Mouse (Mus musculus): ENCODE data around the gene Adora3. TPM values are rescaled to one million over a fixed set of nuclear protein-coding genes. Genes with fewer than 3 reads are reported as not detected.
A peak's percentile ranks its signal among the peaks of the same experiment; 100 is the strongest.

The Adora3 gene
- polyA plus RNA-seq, 1 experiment from 2014 or later: 0.94 TPM

- H3K4me3 ChIP-seq: no peak overlapping the region
- H3K27ac ChIP-seq: no peak overlapping the region
- no peaks in the 10 kb centered on the region for H3K4me1 ChIP-seq
- H3K4me2 ChIP-seq: no peak overlapping the region
- ATAC-seq (ENCODE audit: insufficient number of reproducible peaks, insufficient read depth, low FRiP score, low TSS enrichment, low read depth): no peak
- no peak overlapping the region for H3K9ac ChIP-seq
- no peaks in the 10 kb centered on the region for H3K27me3 ChIP-seq
- no peaks in the 10 kb centered on the region for H3K36me3 ChIP-seq
- no peaks in the 10 kb centered on the region for H3K9me3 ChIP-seq
- WGBS: 82% methylated on average over 9 of the region's 9 CpGs
These were observed 54.0 kb downstream of the Adora3 start for GRCm38 (mm10) chr3:105924616-105925015.

DNA sequence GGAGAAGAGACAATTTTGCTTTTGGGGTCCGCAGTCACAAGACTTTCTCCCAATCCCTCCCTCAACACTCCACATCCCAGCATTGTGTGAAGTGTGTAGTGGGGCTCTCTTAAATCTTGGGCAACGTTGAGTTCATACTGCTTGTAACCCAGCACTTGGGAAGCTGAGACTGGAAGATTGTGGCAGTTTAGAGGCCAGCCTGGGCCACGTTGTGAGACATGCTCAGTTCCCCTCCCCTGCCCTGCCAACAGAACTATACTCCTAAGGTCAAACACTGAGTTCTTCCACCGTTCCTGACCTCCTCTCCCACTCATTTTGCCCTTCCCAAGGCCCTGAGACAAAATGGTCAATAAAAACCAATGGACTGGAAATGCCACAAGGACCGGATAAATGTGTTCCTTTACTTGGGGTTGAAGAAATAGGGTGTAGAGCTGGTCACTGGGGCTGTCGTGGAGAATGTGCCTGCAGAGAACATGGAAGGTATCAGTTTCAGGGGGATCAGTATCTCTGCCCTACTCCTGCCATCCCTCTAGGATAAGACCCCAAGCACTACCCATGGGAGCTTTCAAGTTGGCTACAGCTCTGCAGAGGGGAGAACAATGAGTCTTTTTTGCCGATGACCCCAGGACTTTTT lies 57.0 kb downstream of the Adora3 start:
- H3K9ac ChIP-seq: no peak overlapping the region
- H3K27me3 ChIP-seq: no peaks in the 10 kb centered on the region
- H3K4me2 ChIP-seq: no peak overlapping the region
- H3K4me1 ChIP-seq: no peaks in the 10 kb centered on the region
- 77% methylated on average over 7 of the region's 7 CpGs for WGBS
- H3K27ac ChIP-seq: no peak overlapping the region
- no peaks in the 10 kb centered on the region for H3K9me3 ChIP-seq
- ATAC-seq (ENCODE audit: insufficient number of reproducible peaks, insufficient read depth, low FRiP score, low TSS enrichment, low read depth): no peak
- H3K4me3 ChIP-seq: no peak overlapping the region
- no peaks in the 10 kb centered on the region for H3K36me3 ChIP-seq

DNA sequence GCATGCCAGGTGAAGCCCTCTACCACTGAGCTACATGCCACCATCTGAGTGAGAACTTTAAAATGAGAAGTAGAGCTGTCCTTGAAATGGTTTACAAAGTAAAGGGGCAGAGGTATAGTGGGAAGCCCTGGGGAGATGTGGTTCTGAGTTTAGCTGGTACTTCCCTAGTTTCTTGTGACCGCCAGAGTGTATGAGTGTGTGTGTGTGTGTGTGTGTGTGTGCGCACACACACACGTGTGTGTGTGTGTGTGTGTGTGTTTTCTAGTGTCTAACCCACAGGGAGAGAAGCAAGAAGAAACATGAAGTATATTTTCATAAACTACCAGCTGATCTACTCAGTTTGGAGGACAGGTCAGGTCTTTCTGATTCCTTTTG lies 57.5 kb downstream of the Adora3 start:
- WGBS: 85% methylated on average over 3 of the region's 3 CpGs
- Histone ChIP-seq H3K9ac (no peak overlapping the region), H3K36me3 (no peaks in the 10 kb centered on the region), H3K4me3 (no peak overlapping the region), H3K27ac (no peak overlapping the region), H3K9me3 (no peaks in the 10 kb centered on the region), H3K27me3 (no peaks in the 10 kb centered on the region), H3K4me2 (no peak overlapping the region), H3K4me1 (no peaks in the 10 kb centered on the region)
- no peak for ATAC-seq (ENCODE audit: insufficient number of reproducible peaks, insufficient read depth, low FRiP score, low TSS enrichment, low read depth)

GRCm38 (mm10) chr3:105928781-105929180 lies 58.1 kb downstream of the Adora3 start:
- Histone ChIP-seq H3K4me2 (no peak overlapping the region), H3K9me3 (no peaks in the 10 kb centered on the region), H3K27ac (no peak overlapping the region), H3K27me3 (no peaks in the 10 kb centered on the region), H3K36me3 (no peaks in the 10 kb centered on the region), H3K4me1 (no peaks in the 10 kb centered on the region), H3K4me3 (no peak overlapping the region), H3K9ac (no peak overlapping the region)
- ATAC-seq (ENCODE audit: insufficient number of reproducible peaks, insufficient read depth, low FRiP score, low TSS enrichment, low read depth): no peak
- WGBS: 85% methylated on average over 6 of the region's 6 CpGs

DNA sequence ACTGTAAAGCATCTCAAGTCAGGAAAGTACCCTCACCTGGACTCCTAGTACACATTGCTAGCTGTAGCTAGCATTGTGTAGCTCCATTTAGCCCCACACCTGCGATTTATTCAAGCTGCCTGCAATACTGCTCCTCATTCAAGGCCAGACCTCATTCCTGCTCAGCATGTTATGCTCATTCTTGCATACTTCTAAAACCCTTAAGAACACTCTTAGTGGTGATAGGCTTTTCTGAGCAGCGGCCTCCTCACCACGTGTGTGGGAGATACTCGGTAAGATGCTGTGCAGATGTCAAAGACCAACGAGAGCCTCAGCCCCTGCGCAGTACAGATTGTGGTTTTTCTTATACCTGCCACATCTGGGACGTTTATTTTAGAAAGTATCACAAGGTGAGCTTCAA lies 59.2 kb downstream of the Adora3 start:
- H3K27ac ChIP-seq: no peak overlapping the region
- ATAC-seq (ENCODE audit: insufficient number of reproducible peaks, insufficient read depth, low FRiP score, low TSS enrichment, low read depth): no peak
- H3K9ac ChIP-seq: no peak overlapping the region
- 77% methylated on average over 7 of the region's 7 CpGs for WGBS
- no peaks in the 10 kb centered on the region for H3K9me3 ChIP-seq
- no peak overlapping the region for H3K4me3 ChIP-seq
- no peak overlapping the region for H3K4me2 ChIP-seq
- no peaks in the 10 kb centered on the region for H3K36me3 ChIP-seq
- H3K4me1 ChIP-seq: no peaks in the 10 kb centered on the region
- no peaks in the 10 kb centered on the region for H3K27me3 ChIP-seq

- H3K4me2 ChIP-seq: no peak overlapping the region
- H3K9ac ChIP-seq: no peak overlapping the region
- 81% methylated on average over 2 of the region's 2 CpGs for WGBS
- no peak for ATAC-seq (ENCODE audit: insufficient number of reproducible peaks, insufficient read depth, low FRiP score, low TSS enrichment, low read depth)
- no peaks in the 10 kb centered on the region for H3K4me1 ChIP-seq
- no peaks in the 10 kb centered on the region for H3K9me3 ChIP-seq
- no peak overlapping the region for H3K27ac ChIP-seq
- no peaks in the 10 kb centered on the region for H3K27me3 ChIP-seq
- no peak overlapping the region for H3K4me3 ChIP-seq
- H3K36me3 ChIP-seq: no peaks in the 10 kb centered on the region
These were observed 60.4 kb downstream of the Adora3 start for GRCm38 (mm10) chr3:105931095-105931494.

- no peak within 1 kb of the TSS for H3K4me2 ChIP-seq
- H3K9me3 ChIP-seq: no peaks in the 10 kb centered on the region
- H3K4me1 ChIP-seq: no peaks in the 10 kb centered on the region
- peaks cover 1% of the 10 kb centered on the region; the same call in 1 of the 2 replicates for H3K36me3 ChIP-seq
- no peaks in the 10 kb centered on the region for H3K27me3 ChIP-seq
- H3K4me3 ChIP-seq: no peak within 1 kb of the TSS
- no peak within 1 kb of the TSS for H3K9ac ChIP-seq
- no peak within 1 kb of the TSS for H3K27ac ChIP-seq
- WGBS: 79% methylated on average over 8 of the region's 8 CpGs
- no peak for ATAC-seq (ENCODE audit: insufficient number of reproducible peaks, insufficient read depth, low FRiP score, low TSS enrichment, low read depth)
These were observed 61.8 kb downstream of the Adora3 start, which contains the start of gene I830077J02Rik for GRCm38 (mm10) chr3:105932240-105933071. TSS of gene I830077J02Rik (minus strand) at chr3:105932664.

DNA sequence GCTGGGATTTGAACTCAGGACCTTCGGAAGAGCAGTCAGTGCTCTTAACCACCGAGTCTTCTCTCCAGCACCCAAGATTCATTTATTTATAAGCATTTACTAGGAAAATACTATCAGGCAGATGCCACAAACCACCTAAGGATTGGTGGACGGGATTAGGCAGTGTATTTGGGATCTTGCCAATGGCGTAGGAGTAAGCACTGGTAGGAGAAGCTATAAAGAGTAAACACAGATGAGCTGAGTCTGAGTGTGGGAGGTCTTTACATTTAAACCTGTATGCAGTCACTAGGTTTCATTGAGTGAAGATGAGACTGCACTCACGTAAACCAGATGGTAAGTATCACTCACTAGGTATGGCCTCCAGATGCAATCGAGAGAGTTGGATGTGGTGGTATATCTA lies 63.3 kb downstream of the Adora3 start:
- Histone ChIP-seq H3K9me3 (no peaks in the 10 kb centered on the region), H3K27ac (no peak overlapping the region), H3K27me3 (no peaks in the 10 kb centered on the region), H3K4me1 (no peaks in the 10 kb centered on the region), H3K4me2 (no peak overlapping the region), H3K4me3 (no peak overlapping the region), H3K36me3 (peaks cover 3% of the 10 kb centered on the region; the same call in 1 of the 2 replicates), H3K9ac (no peak overlapping the region)
- WGBS: 95% methylated on average over 6 of the region's 6 CpGs
- no peak for ATAC-seq (ENCODE audit: insufficient number of reproducible peaks, insufficient read depth, low FRiP score, low TSS enrichment, low read depth)

- H3K9ac ChIP-seq: no peak overlapping the region
- ATAC-seq (ENCODE audit: insufficient number of reproducible peaks, insufficient read depth, low FRiP score, low TSS enrichment, low read depth): no peak
- H3K27ac ChIP-seq: no peak overlapping the region
- 83% methylated on average over 5 of the region's 5 CpGs for WGBS
- H3K36me3 ChIP-seq: peaks cover 7% of the 10 kb centered on the region
- no peaks in the 10 kb centered on the region for H3K27me3 ChIP-seq
- H3K4me1 ChIP-seq: no peaks in the 10 kb centered on the region
- H3K4me2 ChIP-seq: no peak overlapping the region
- H3K9me3 ChIP-seq: no peaks in the 10 kb centered on the region
- H3K4me3 ChIP-seq: no peak overlapping the region
These were observed 64.4 kb downstream of the Adora3 start for GRCm38 (mm10) chr3:105935033-105935432.

- WGBS: 85% methylated on average over 4 of the region's 4 CpGs
- Histone ChIP-seq H3K36me3 (peaks cover 18% of the 10 kb centered on the region), H3K4me3 (no peak overlapping the region), H3K4me2 (no peak overlapping the region), H3K27ac (no peak overlapping the region), H3K9ac (no peak overlapping the region), H3K4me1 (no peaks in the 10 kb centered on the region), H3K9me3 (no peaks in the 10 kb centered on the region), H3K27me3 (no peaks in the 10 kb centered on the region)
- ATAC-seq (ENCODE audit: insufficient number of reproducible peaks, insufficient read depth, low FRiP score, low TSS enrichment, low read depth): no peak
These were observed 65.5 kb downstream of the Adora3 start for GRCm38 (mm10) chr3:105936111-105936510.

- ATAC-seq (ENCODE audit: insufficient number of reproducible peaks, insufficient read depth, low FRiP score, low TSS enrichment, low read depth): no peak
- H3K27me3 ChIP-seq: no peaks in the 10 kb centered on the region
- H3K4me3 ChIP-seq: no peak overlapping the region
- H3K27ac ChIP-seq: no peak overlapping the region
- peaks cover 81% of the 10 kb centered on the region for H3K36me3 ChIP-seq
- H3K9me3 ChIP-seq: no peaks in the 10 kb centered on the region
- H3K9ac ChIP-seq: no peak overlapping the region
- WGBS: 95% methylated on average over 7 of the region's 7 CpGs
- no peak overlapping the region for H3K4me2 ChIP-seq
- no peaks in the 10 kb centered on the region for H3K4me1 ChIP-seq
These were observed 80.7 kb downstream of the Adora3 start for GRCm38 (mm10) chr3:105951348-105951747.

DNA sequence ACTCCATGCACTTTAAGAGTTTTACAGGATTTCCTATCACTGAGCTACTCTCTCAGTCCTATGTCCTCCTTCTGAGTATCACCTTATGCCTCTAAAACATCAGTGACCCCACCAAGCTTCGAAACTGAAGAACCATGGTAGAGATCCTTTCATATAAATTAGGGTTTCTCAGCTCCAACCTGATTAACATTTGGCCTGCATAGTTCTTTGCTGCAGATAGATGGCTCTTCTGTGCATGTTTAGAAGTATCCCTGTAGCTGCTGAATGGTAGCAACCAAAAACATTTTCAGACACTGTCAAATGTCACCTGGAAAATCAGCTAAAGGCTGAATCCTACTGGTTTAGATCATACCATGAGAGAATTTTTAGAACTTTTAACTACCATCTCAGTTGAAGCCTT lies 86.6 kb downstream of the Adora3 start:
- Histone ChIP-seq H3K4me1 (peaks cover 25% of the 10 kb centered on the region), H3K36me3 (peaks cover 42% of the 10 kb centered on the region), H3K9me3 (no peaks in the 10 kb centered on the region), H3K9ac (no peak overlapping the region), H3K4me3 (no peak overlapping the region), H3K27me3 (no peaks in the 10 kb centered on the region), H3K4me2 (peak overlapping the region; percentile 81; the same call in 1 of the 2 replicates), H3K27ac (no peak overlapping the region)
- ATAC-seq (ENCODE audit: insufficient number of reproducible peaks, insufficient read depth, low FRiP score, low TSS enrichment, low read depth): no peak
- WGBS: 94% methylated on average over 1 of the region's 1 CpGs

All from embryonic facial prominence, embryonic 13.5 days (tissue).